In genomic region chr12:69824881-69825597, GRCm38 (mm10) we compare ENCODE assay signal across 22 mouse cellular contexts. TPM values are rescaled to one million over a fixed set of nuclear protein-coding genes. Genes with fewer than 3 reads are reported as not detected.
DNase-seq lines count a peak whose midpoint lies in the region; ATAC-seq and TF ChIP-seq lines count a peak whose summit lies in the region.
"Had no signal": no experiment of that assay in that cellular context is flagged by ENCODE, and none has a peak within 500 bp of the region (broad histone marks: within the 10 kb centered on the region; RNA-seq: fewer than 3 reads in every experiment).

No protein-coding gene starts in this region.

- peak overlapping the region; percentile 32; the same call in 1 of the 2 replicates for H3K27ac ChIP-seq in kidney, embryonic 15.5 days
- 0 out of 2 replicates have a peak overlapping the region, but pooled peaks have one; percentile 50 for H3K27ac ChIP-seq in embryonic fibroblast, embryonic 13.5 days (ENCODE audit: insufficient read depth, low read length)
- H3K27ac ChIP-seq: hindbrain, embryonic 15.5 days; kidney, postnatal 0 days; limb, embryonic 15.5 days; midbrain, embryonic 12.5 days had no signal

- no peak overlapping the region for H3K4me3 ChIP-seq in kidney, embryonic 15.5 days (replicated peaks)
- no peak overlapping the region for H3K4me3 ChIP-seq in embryonic fibroblast, embryonic 13.5 days (ENCODE audit: insufficient read depth, low read length)
- H3K4me3 ChIP-seq: hindbrain, embryonic 15.5 days; limb, embryonic 15.5 days; midbrain, embryonic 12.5 days had no signal

- no peak for TF ChIP-seq POLR2A in embryonic fibroblast, embryonic 13.5 days (IDR thresholded peaks at IDR 0.05; ENCODE audit: low read depth, low read length)

- H3K36me3 ChIP-seq in kidney, embryonic 15.5 days: peaks cover 86% of the 10 kb centered on the region

- H3K9ac ChIP-seq in kidney, embryonic 15.5 days: no peak overlapping the region
- H3K9ac ChIP-seq: forebrain, postnatal 0 days; hindbrain, embryonic 15.5 days; limb, embryonic 15.5 days; midbrain, embryonic 12.5 days had no signal

- 0 out of 2 replicates have a peak, but pooled peaks cover 2% of the 10 kb centered on the region for H3K4me1 ChIP-seq in kidney, embryonic 15.5 days
- no peaks in the 10 kb centered on the region for H3K4me1 ChIP-seq in embryonic fibroblast, embryonic 13.5 days (ENCODE audit: control insufficient read depth, insufficient read depth, low read length)
- H3K4me1 ChIP-seq: hindbrain, embryonic 15.5 days; limb, embryonic 15.5 days had no signal

- no peaks in the 10 kb centered on the region for H3K27me3 ChIP-seq in kidney, embryonic 15.5 days
- H3K27me3 ChIP-seq: CH12.LX; hindbrain, embryonic 15.5 days; limb, embryonic 15.5 days; midbrain, embryonic 12.5 days had no signal

- no peak for DNase-seq in kidney, postnatal 10 days
- DNase-seq in 3T3-L1 (ENCODE audit: low read depth, low spot score) (peak; percentile 60), 416B (ENCODE audit: low read depth) (peak; percentile 46)
- no peak for DNase-seq in urinary bladder, postnatal 25 days (ENCODE audit: low spot score)
- no peak for DNase-seq in frontal cortex, postnatal 14 days (ENCODE audit: low spot score in 2 of 2)
- DNase-seq: cerebellum, adult 18-20 months; cerebellum, postnatal 14 days; forebrain, postnatal 0 days; gastrocnemius, postnatal 36 days; left cerebral cortex, postnatal 4 days; lung, adult 18-20 months; lung, postnatal 14 days; thymus, postnatal 25 days had no signal

- TF ChIP-seq CTCF in embryonic fibroblast, embryonic 13.5 days (IDR thresholded peaks at IDR 0.05; ENCODE audit: borderline replicate concordance, insufficient read depth, low read length): no peak

- WGBS in kidney, embryonic 15.5 days: 77% methylated on average over 9 of the region's 9 CpGs

- no peak overlapping the region for H3K4me2 ChIP-seq in kidney, embryonic 15.5 days
- H3K4me2 ChIP-seq: hindbrain, embryonic 15.5 days; limb, embryonic 15.5 days; midbrain, embryonic 12.5 days had no signal

- no peak for ATAC-seq in kidney, embryonic 15.5 days (replicated peaks; ENCODE audit: low FRiP score)
- ATAC-seq: forebrain, postnatal 0 days; intestine, postnatal 0 days had no signal

- no peaks in the 10 kb centered on the region for H3K9me3 ChIP-seq in kidney, embryonic 15.5 days (replicated peaks)
- H3K9me3 ChIP-seq: G1E; hindbrain, embryonic 15.5 days; limb, embryonic 15.5 days; midbrain, embryonic 12.5 days had no signal

RNA-seq across cellular contexts. Expression of gene Cdkl1, which starts 34.0 kb away (rescaled TPM):
- 21.4 and 24.7 TPM in 2 replicates for polyA plus RNA-seq in kidney, embryonic 15.5 days (2015; fragmentation: Nextera tagmentation; extraction: Ambion mirVana)
- 2.1 and 4.8 TPM in 2 replicates for polyA plus RNA-seq in embryonic fibroblast, embryonic 13.5 days (2011; ENCODE audit: insufficient read length, low read depth, missing spikeins)
- polyA plus RNA-seq: G1E had no signal

Comparison
In these comparisons a context has a peak if more than half of its experiments do, and no peak if none do; other contexts are left out.
1. DNase-seq: peak in 3T3-L1 (single experiment) and 416B (single experiment); none in kidney, postnatal 10 days (single experiment), urinary bladder, postnatal 25 days (single experiment) and frontal cortex, postnatal 14 days (0 of 2).